In the genomic region with DNA sequence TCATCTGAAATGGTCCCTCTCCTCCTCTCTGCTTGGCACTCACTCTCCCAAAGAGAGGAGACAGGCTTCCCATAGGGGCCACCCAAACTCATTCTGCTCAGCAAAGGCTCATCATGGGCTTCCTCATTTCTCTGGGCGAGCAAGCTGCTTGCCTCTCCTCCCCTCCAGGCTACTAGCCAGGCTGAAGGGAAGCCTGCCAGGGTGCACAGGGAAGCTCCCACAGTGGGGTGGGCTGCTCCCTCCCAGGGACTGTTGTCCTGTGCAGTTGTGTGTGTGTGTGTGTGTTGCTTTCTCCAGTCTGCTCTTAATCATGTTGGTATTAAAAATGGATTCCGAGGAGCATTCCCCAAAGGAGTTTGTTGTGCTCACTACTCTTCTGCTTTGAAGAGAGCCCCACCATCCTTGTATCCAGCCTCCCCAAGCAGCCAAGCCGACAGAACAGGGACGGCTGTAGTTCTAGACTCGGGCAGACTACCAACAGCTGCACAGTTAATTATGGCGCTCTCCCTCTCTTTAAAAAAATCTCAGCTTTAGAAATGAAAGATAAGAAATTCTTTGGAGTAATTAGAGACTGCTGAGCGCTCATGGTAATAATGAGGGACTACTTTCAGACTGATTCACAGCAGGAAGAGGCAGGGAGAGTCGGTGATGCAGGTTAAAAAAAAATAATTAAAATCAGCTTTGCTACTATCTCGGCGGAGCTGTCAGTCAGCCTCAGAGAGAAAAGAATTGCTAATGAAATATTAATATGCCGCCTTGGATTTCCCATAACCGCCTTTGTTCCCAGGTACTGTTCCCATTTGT, we compare ENCODE assay signal across 11 mouse cellular contexts.
A peak's percentile ranks its signal among the peaks of the same experiment; 100 is the strongest.
DNase-seq lines count a peak whose midpoint lies in the region; ATAC-seq lines count a peak whose summit lies in the region.
"Had no signal": no experiment of that assay in that cellular context is flagged by ENCODE, and none has a peak within 500 bp of the region (broad histone marks: within the 10 kb centered on the region; RNA-seq: fewer than 3 reads in every experiment).

No protein-coding gene starts in this region.

- peak; percentile 82 for ATAC-seq in forebrain, embryonic 16.5 days
- ATAC-seq in hindbrain, embryonic 16.5 days = peak; percentile 63
- ATAC-seq in neural tube, embryonic 13.5 days (ENCODE audit: low read depth) = peak; percentile 55; the same call in 1 of the 2 replicates
- no peak for ATAC-seq in monocyte, adult 5-6 weeks (replicated peaks; ENCODE audit: insufficient number of reproducible peaks, low FRiP score, low TSS enrichment, poor library complexity, severe bottlenecking)

- H3K4me3 ChIP-seq in forebrain, embryonic 16.5 days (replicated peaks; ENCODE audit: low read length) = no peak overlapping the region
- H3K4me3 ChIP-seq in hindbrain, embryonic 16.5 days (ENCODE audit: low read length) = no peak overlapping the region
- no peak overlapping the region for H3K4me3 ChIP-seq in neural tube, embryonic 13.5 days
- H3K4me3 ChIP-seq: heart, embryonic 15.5 days; lung, embryonic 15.5 days; stomach, embryonic 15.5 days had no signal

- 3% methylated on average over 12 of the region's 12 CpGs for WGBS in forebrain, embryonic 16.5 days
- WGBS in hindbrain, embryonic 16.5 days = 14% methylated on average over 12 of the region's 12 CpGs
- WGBS in neural tube, embryonic 13.5 days = 24% methylated on average over 12 of the region's 12 CpGs

- H3K4me2 ChIP-seq in forebrain, embryonic 16.5 days (ENCODE audit: low read length) = peak overlapping the region; percentile 32
- H3K4me2 ChIP-seq in hindbrain, embryonic 16.5 days (ENCODE audit: low read length) = peak overlapping the region; percentile 4
- H3K4me2 ChIP-seq in neural tube, embryonic 13.5 days = peak overlapping the region; percentile 27
- H3K4me2 ChIP-seq: heart, embryonic 15.5 days; lung, embryonic 15.5 days; stomach, embryonic 15.5 days had no signal

- peak; percentile 80 to 84 for DNase-seq in cerebellum, postnatal 14 days
- no peak for DNase-seq in cerebellum, adult 11-12 months
- DNase-seq in MN1 (ENCODE audit: low spot score) = peak; percentile 18
- no peak for DNase-seq in spleen, postnatal 4 days (ENCODE audit: low spot score in 2 of 2)

- peaks cover 42% of the 10 kb centered on the region for H3K4me1 ChIP-seq in forebrain, embryonic 16.5 days (replicated peaks; ENCODE audit: control insufficient read depth, insufficient read depth, low read length)
- H3K4me1 ChIP-seq in hindbrain, embryonic 16.5 days (ENCODE audit: control insufficient read depth, insufficient read depth, low read depth, low read length) = peaks cover 28% of the 10 kb centered on the region
- peaks cover 61% of the 10 kb centered on the region for H3K4me1 ChIP-seq in neural tube, embryonic 13.5 days (replicated peaks)
- H3K4me1 ChIP-seq: lung, embryonic 15.5 days; stomach, embryonic 15.5 days had no signal

- peak overlapping the region; percentile 45; the same call in 1 of the 2 replicates for H3K9ac ChIP-seq in forebrain, embryonic 16.5 days (replicated peaks; ENCODE audit: low read depth, low read length)
- no peak overlapping the region for H3K9ac ChIP-seq in hindbrain, embryonic 16.5 days (ENCODE audit: low read depth, low read length)
- H3K9ac ChIP-seq in neural tube, embryonic 13.5 days = peak overlapping the region; percentile 43; the same call in 1 of the 2 replicates
- H3K9ac ChIP-seq: heart, embryonic 15.5 days; lung, embryonic 15.5 days; stomach, embryonic 15.5 days had no signal

- no peaks in the 10 kb centered on the region for H3K27me3 ChIP-seq in forebrain, embryonic 16.5 days (replicated peaks; ENCODE audit: control insufficient read depth, insufficient read depth, low read length)
- no peaks in the 10 kb centered on the region for H3K27me3 ChIP-seq in hindbrain, embryonic 16.5 days (replicated peaks; ENCODE audit: control insufficient read depth, insufficient read depth, low read length)
- no peaks in the 10 kb centered on the region for H3K27me3 ChIP-seq in neural tube, embryonic 13.5 days
- H3K27me3 ChIP-seq: heart, embryonic 15.5 days; lung, embryonic 15.5 days; stomach, embryonic 15.5 days had no signal

- no peaks in the 10 kb centered on the region for H3K36me3 ChIP-seq in forebrain, embryonic 16.5 days (ENCODE audit: control insufficient read depth, insufficient read depth)
- no peaks in the 10 kb centered on the region for H3K36me3 ChIP-seq in hindbrain, embryonic 16.5 days (ENCODE audit: control insufficient read depth, insufficient read depth, low read length)
- H3K36me3 ChIP-seq in neural tube, embryonic 13.5 days = no peaks in the 10 kb centered on the region
- H3K36me3 ChIP-seq: heart, embryonic 15.5 days; lung, embryonic 15.5 days; stomach, embryonic 15.5 days had no signal

- peak overlapping the region; percentile 98 for H3K27ac ChIP-seq in forebrain, embryonic 16.5 days (ENCODE audit: low read length)
- H3K27ac ChIP-seq in hindbrain, embryonic 16.5 days (ENCODE audit: low read depth, low read length) = peak overlapping the region; percentile 77
- peak overlapping the region; percentile 93 for H3K27ac ChIP-seq in neural tube, embryonic 13.5 days (replicated peaks)
- H3K27ac ChIP-seq: heart, embryonic 15.5 days; lung, embryonic 15.5 days; stomach, embryonic 15.5 days had no signal

- no peaks in the 10 kb centered on the region for H3K9me3 ChIP-seq in forebrain, embryonic 16.5 days (ENCODE audit: control insufficient read depth, low read length)
- no peaks in the 10 kb centered on the region for H3K9me3 ChIP-seq in hindbrain, embryonic 16.5 days (ENCODE audit: control insufficient read depth, low read length)
- H3K9me3 ChIP-seq in neural tube, embryonic 13.5 days = no peaks in the 10 kb centered on the region
- H3K9me3 ChIP-seq: heart, embryonic 15.5 days; lung, embryonic 15.5 days; stomach, embryonic 15.5 days had no signal

Comparison
In these comparisons a context has a peak if more than half of its experiments do, and no peak if none do; other contexts are left out.
1. DNase-seq: peak in cerebellum, postnatal 14 days (2 of 2) and MN1 (single experiment); none in cerebellum, adult 11-12 months (single experiment) and spleen, postnatal 4 days (0 of 2).
2. Peak in every context shown above with its lines, with median percentiles within 50 percentile points of each other: H3K27ac ChIP-seq and H3K4me2 ChIP-seq.